9 mouse cellular contexts compared by ENCODE assay signal in genomic region chr14:71092626-71093326, GRCm38 (mm10).
DNase-seq lines count a peak whose midpoint lies in the region; ATAC-seq and TF ChIP-seq lines count a peak whose summit lies in the region.
"Had no signal": no experiment of that assay in that cellular context is flagged by ENCODE, and none has a peak within 500 bp of the region (broad histone marks: within the 10 kb centered on the region; RNA-seq: fewer than 3 reads in every experiment).

No protein-coding gene starts in this region.

- WGBS in kidney, embryonic 14.5 days, result 40% methylated on average over 8 of the region's 8 CpGs
- 47% methylated on average over 8 of the region's 8 CpGs for WGBS in heart, embryonic 15.5 days
- WGBS in lung, postnatal 0 days, result 49% methylated on average over 8 of the region's 8 CpGs
- WGBS in midbrain, embryonic 16.5 days, result 78% methylated on average over 8 of the region's 8 CpGs
- 50% methylated on average over 8 of the region's 8 CpGs for WGBS in liver, embryonic 12.5 days (ENCODE audit: insufficient replicate concordance)

- H3K9ac ChIP-seq in kidney, embryonic 14.5 days (ENCODE audit: low read depth, low read length), result no peak overlapping the region
- H3K9ac ChIP-seq in heart, embryonic 15.5 days, result no peak overlapping the region
- H3K9ac ChIP-seq in lung, postnatal 0 days (replicated peaks; ENCODE audit: low read depth), result no peak overlapping the region
- no peak overlapping the region for H3K9ac ChIP-seq in midbrain, embryonic 16.5 days (ENCODE audit: low read depth, low read length)
- no peak overlapping the region for H3K9ac ChIP-seq in liver, embryonic 12.5 days
- H3K9ac ChIP-seq: limb, embryonic 12.5 days had no signal

- no peaks in the 10 kb centered on the region for H3K27me3 ChIP-seq in kidney, embryonic 14.5 days (ENCODE audit: control insufficient read depth, insufficient read depth, low read length)
- no peaks in the 10 kb centered on the region for H3K27me3 ChIP-seq in heart, embryonic 15.5 days
- H3K27me3 ChIP-seq in lung, postnatal 0 days (replicated peaks; ENCODE audit: insufficient read depth, low read length), result no peaks in the 10 kb centered on the region
- no peaks in the 10 kb centered on the region for H3K27me3 ChIP-seq in midbrain, embryonic 16.5 days (ENCODE audit: control insufficient read depth, insufficient read depth, low read depth, low read length)
- no peaks in the 10 kb centered on the region for H3K27me3 ChIP-seq in liver, embryonic 12.5 days (replicated peaks)
- H3K27me3 ChIP-seq: limb, embryonic 12.5 days had no signal

- peaks cover 4% of the 10 kb centered on the region; the same call in 1 of the 2 replicates for H3K4me1 ChIP-seq in kidney, embryonic 14.5 days (ENCODE audit: control insufficient read depth, insufficient read depth, low read length)
- peaks cover 6% of the 10 kb centered on the region for H3K4me1 ChIP-seq in heart, embryonic 15.5 days (replicated peaks)
- H3K4me1 ChIP-seq in lung, postnatal 0 days (ENCODE audit: insufficient read depth, low read depth, low read length), result no peaks in the 10 kb centered on the region
- no peaks in the 10 kb centered on the region for H3K4me1 ChIP-seq in midbrain, embryonic 16.5 days (ENCODE audit: control insufficient read depth, insufficient read depth, low read length)
- no peaks in the 10 kb centered on the region for H3K4me1 ChIP-seq in liver, embryonic 12.5 days

- H3K4me2 ChIP-seq in kidney, embryonic 14.5 days (replicated peaks; ENCODE audit: low read depth, low read length), result no peak overlapping the region
- H3K4me2 ChIP-seq in heart, embryonic 15.5 days, result no peak overlapping the region
- no peak overlapping the region for H3K4me2 ChIP-seq in lung, postnatal 0 days (replicated peaks; ENCODE audit: low read depth, low read length)
- H3K4me2 ChIP-seq in midbrain, embryonic 16.5 days (ENCODE audit: low read length), result no peak overlapping the region
- H3K4me2 ChIP-seq in liver, embryonic 12.5 days, result no peak overlapping the region
- H3K4me2 ChIP-seq: limb, embryonic 12.5 days had no signal

- no peak for TF ChIP-seq EP300 in lung, postnatal 0 days (IDR thresholded peaks at IDR 0.05)

- H3K27ac ChIP-seq in kidney, embryonic 14.5 days (ENCODE audit: low read depth, low read length), result no peak overlapping the region
- no peak overlapping the region for H3K27ac ChIP-seq in heart, embryonic 15.5 days
- H3K27ac ChIP-seq in lung, postnatal 0 days (ENCODE audit: low read length), result peak overlapping the region; percentile 20
- H3K27ac ChIP-seq in midbrain, embryonic 16.5 days (ENCODE audit: low read length), result no peak overlapping the region
- no peak overlapping the region for H3K27ac ChIP-seq in liver, embryonic 12.5 days
- H3K27ac ChIP-seq: limb, embryonic 12.5 days had no signal

- H3K4me3 ChIP-seq in kidney, embryonic 14.5 days (ENCODE audit: low read length), result no peak overlapping the region
- no peak overlapping the region for H3K4me3 ChIP-seq in heart, embryonic 15.5 days
- no peak overlapping the region for H3K4me3 ChIP-seq in lung, postnatal 0 days (ENCODE audit: low read depth, low read length)
- no peak overlapping the region for H3K4me3 ChIP-seq in midbrain, embryonic 16.5 days (ENCODE audit: low read depth, low read length)
- H3K4me3 ChIP-seq in liver, embryonic 12.5 days, result no peak overlapping the region
- H3K4me3 ChIP-seq: limb, embryonic 12.5 days had no signal

- TF ChIP-seq CTCF in lung, postnatal 0 days (IDR thresholded peaks at IDR 0.05), result peak; percentile 36

- H3K36me3 ChIP-seq in kidney, embryonic 14.5 days (ENCODE audit: control insufficient read depth, insufficient read depth, low read length), result no peaks in the 10 kb centered on the region
- no peaks in the 10 kb centered on the region for H3K36me3 ChIP-seq in heart, embryonic 15.5 days
- no peaks in the 10 kb centered on the region for H3K36me3 ChIP-seq in lung, postnatal 0 days (ENCODE audit: insufficient read depth, low read length)
- H3K36me3 ChIP-seq in midbrain, embryonic 16.5 days (ENCODE audit: control insufficient read depth, insufficient read depth, low read length), result no peaks in the 10 kb centered on the region
- no peaks in the 10 kb centered on the region for H3K36me3 ChIP-seq in liver, embryonic 12.5 days
- H3K36me3 ChIP-seq: limb, embryonic 12.5 days had no signal

- ATAC-seq in kidney, embryonic 14.5 days (ENCODE audit: low FRiP score, low TSS enrichment), result 0 out of 2 replicates have a peak, but pooled peaks have one; percentile 24
- ATAC-seq in heart, embryonic 15.5 days (replicated peaks; ENCODE audit: insufficient number of reproducible peaks, insufficient read depth, low FRiP score, low read depth), result 0 out of 2 replicates have a peak, but pooled peaks have one; percentile 31
- ATAC-seq in lung, postnatal 0 days, result peak; percentile 94
- ATAC-seq in midbrain, embryonic 16.5 days, result no peak
- ATAC-seq in CD4-positive, CD25-positive, alpha-beta regulatory T cell, adult 4 months, result no peak
- no peak for ATAC-seq in liver, embryonic 12.5 days

- no peak for DNase-seq in kidney, adult 8-10 months
- DNase-seq in cerebellum, adult 11-12 months, result peak; percentile 54
- peak; percentile 85 for DNase-seq in lung, postnatal 0 days (ENCODE audit: low spot score)

- no peaks in the 10 kb centered on the region for H3K9me3 ChIP-seq in kidney, embryonic 14.5 days (ENCODE audit: control insufficient read depth, low read length)
- H3K9me3 ChIP-seq in heart, embryonic 15.5 days (replicated peaks), result no peaks in the 10 kb centered on the region
- H3K9me3 ChIP-seq in lung, postnatal 0 days (ENCODE audit: low read length), result no peaks in the 10 kb centered on the region
- no peaks in the 10 kb centered on the region for H3K9me3 ChIP-seq in midbrain, embryonic 16.5 days (replicated peaks; ENCODE audit: control insufficient read depth, low read length, poor library complexity, severe bottlenecking)
- H3K9me3 ChIP-seq in liver, embryonic 12.5 days (replicated peaks), result no peaks in the 10 kb centered on the region
- H3K9me3 ChIP-seq: limb, embryonic 12.5 days had no signal

Comparison
In these comparisons a context has a peak if more than half of its experiments do, and no peak if none do; other contexts are left out.
1. ATAC-seq: peak in kidney, embryonic 14.5 days (single experiment), heart, embryonic 15.5 days (single experiment) and lung, postnatal 0 days (single experiment); none in midbrain, embryonic 16.5 days (single experiment), CD4-positive, CD25-positive, alpha-beta regulatory T cell, adult 4 months (single experiment) and liver, embryonic 12.5 days (single experiment).
2. DNase-seq: peak in cerebellum, adult 11-12 months (single experiment) and lung, postnatal 0 days (single experiment); none in kidney, adult 8-10 months (0 of 2).